Mouse (Mus musculus) small intestine, adult 2 months (tissue): ENCODE results near the gene Tmem174.

ENCODE experiments used
- CTCF ChIP-seq: fragments of 200-500 bp; IDR thresholded peaks from 2 replicates; pipeline ENCODE4 v1.5.1; 2012; ENCODE audit warnings: low read depth, mild to moderate bottlenecking, control low read depth, inconsistent platforms, low read length, moderate library complexity, mixed read lengths; ENCODE audit not compliant: insufficient replicate concordance, insufficient read length; ENCODE audit errors: extremely low read depth
- POLR2A ChIP-seq: fragments of 200-500 bp; IDR thresholded peaks from 2 replicates; pipeline ENCODE4 v1.6.1; 2012; ENCODE audit warnings: low read depth, mild to moderate bottlenecking, control low read depth, inconsistent platforms, low read length, moderate library complexity

DNA sequence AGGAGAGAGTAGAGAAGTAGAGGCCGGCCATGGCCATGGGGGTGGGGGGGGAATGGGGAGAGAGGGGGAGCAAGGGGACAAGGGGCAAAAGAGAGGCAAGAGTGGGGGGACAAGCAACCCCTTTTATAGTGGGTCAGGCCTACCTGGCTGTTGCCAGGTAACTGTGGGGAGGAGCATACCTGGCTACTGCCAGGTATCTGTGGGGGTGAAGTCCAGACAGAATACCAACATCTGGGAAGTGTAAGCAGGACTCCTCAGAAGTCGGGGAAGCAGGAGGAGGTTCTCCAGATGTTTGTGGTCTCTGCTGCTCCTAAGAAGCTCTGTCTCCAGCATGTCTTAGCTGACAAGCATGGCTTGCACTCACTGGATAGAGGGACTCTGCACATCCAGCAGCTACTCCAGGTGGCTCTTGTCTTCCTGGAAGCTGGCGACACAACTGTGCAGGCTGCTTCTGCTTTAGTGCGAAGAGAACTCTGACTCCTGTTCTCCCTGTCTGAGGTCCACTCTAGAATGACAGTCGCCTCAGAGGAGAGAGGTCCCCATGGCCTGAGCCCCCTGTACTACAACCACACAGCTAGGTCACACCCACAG, 43.4 kb upstream of the Tmem174 start:
- TF ChIP-seq POLR2A, result no peak
- TF ChIP-seq CTCF, result no peak
